Mouse (Mus musculus) intestine, embryonic 15.5 days (tissue): ENCODE measurements around the gene Slc29a2. TPM values are rescaled to one million over a fixed set of nuclear protein-coding genes. Genes with fewer than 3 reads are reported as not detected.

Source experiments
- ATAC-seq: fragments of 200-750 bp; cut with Nextera tagmentation; 2 replicates; pipeline ENCODE4 v1.8.0; 2017; ENCODE audit warnings: moderate TSS enrichment, moderate library complexity
- H3K27ac ChIP-seq: fragments of 300-500 bp; sonication (generic); 2 replicates; pipeline ENCODE4 v1.5.1; 2015; ENCODE audit warnings: mild to moderate bottlenecking, inconsistent platforms
- H3K27me3 ChIP-seq: fragments of 300-500 bp; sonication (generic); replicated peaks from 2 replicates; pipeline ENCODE4 v1.6.1; 2015; ENCODE audit warnings: inconsistent platforms
- H3K36me3 ChIP-seq: fragments of 300-500 bp; sonication (generic); 2 replicates; pipeline ENCODE4 v1.6.1; 2015; ENCODE audit warnings: inconsistent platforms
- H3K4me1 ChIP-seq: fragments of 300-500 bp; sonication (generic); replicated peaks from 2 replicates; pipeline ENCODE4 v1.6.1; 2015; ENCODE audit warnings: inconsistent platforms
- H3K4me2 ChIP-seq: fragments of 300-500 bp; sonication (generic); replicated peaks from 2 replicates; pipeline ENCODE4 v1.6.1; 2015; ENCODE audit warnings: mild to moderate bottlenecking, inconsistent platforms
- H3K4me3 ChIP-seq: fragments of 300-500 bp; sonication (generic); replicated peaks from 2 replicates; pipeline ENCODE4 v1.5.1; 2015; ENCODE audit warnings: inconsistent platforms
- H3K9ac ChIP-seq: fragments of 300-500 bp; sonication (generic); 2 replicates; pipeline ENCODE4 v1.6.1; 2015; ENCODE audit warnings: inconsistent platforms
- H3K9me3 ChIP-seq: fragments of 300-500 bp; sonication (generic); 2 replicates; pipeline ENCODE4 v1.6.1; 2016; ENCODE audit warnings: inconsistent platforms
- WGBS: fragments of 180-500 bp; shearing (Covaris S2); methylation state at CpG from one replicate; pipeline ENCODE4 v1.1.7; 2015; 5-methylcytosine and 5-hydroxymethylcytosine counted together
- polyA plus RNA-seq: library from polyadenylated mRNA; unstranded; fragments of >200 nt; fragmentation: Nextera tagmentation; extraction: Ambion mirVana; gene quantifications from 2 replicates; pipeline ENCODE4 v1.2.1, GENCODE M21; 2015

The Slc29a2 gene
- polyA plus RNA-seq, 1 experiment from 2014 or later, result 4.6 TPM

GRCm38 (mm10) chr19:5079279-5079678, 55.6 kb downstream of the Slc29a2 start:
- Histone ChIP-seq H3K4me1 (no peaks in the 10 kb centered on the region), H3K9me3 (no peaks in the 10 kb centered on the region), H3K36me3 (no peaks in the 10 kb centered on the region), H3K9ac (no peak overlapping the region), H3K27me3 (peaks cover 41% of the 10 kb centered on the region), H3K4me2 (no peak overlapping the region), H3K4me3 (no peak overlapping the region), H3K27ac (no peak overlapping the region)
- no peak for ATAC-seq
- 95% methylated on average over 1 of the region's 1 CpGs for WGBS

Other genes starting within 250 kb of the Slc29a2 start
- 43.8 and 51.0 TPM in 2 replicates for gene Rbm4, start 230.0 kb upstream of the Slc29a2 start, polyA plus RNA-seq
- gene Gm21992, start 212.2 kb upstream of the Slc29a2 start, polyA plus RNA-seq, result 32.4 and 35.3 TPM in 2 replicates
- gene Rbm14, start 212.2 kb upstream of the Slc29a2 start, polyA plus RNA-seq, result 73.6 and 80.0 TPM in 2 replicates
- gene Ccs, start 184.5 kb upstream of the Slc29a2 start, polyA plus RNA-seq, result 51.3 and 56.7 TPM in 2 replicates
- gene Ccdc87, start 184.5 kb upstream of the Slc29a2 start, polyA plus RNA-seq, result not detected in 2 replicates
- gene Ctsf, start 168.7 kb upstream of the Slc29a2 start, polyA plus RNA-seq, result 25.2 and 26.3 TPM in 2 replicates
- 1.2 and 1.7 TPM in 2 replicates for gene Actn3, start 146.0 kb upstream of the Slc29a2 start, polyA plus RNA-seq
- 9.8 and 10.3 TPM in 2 replicates for gene Zdhhc24, start 145.2 kb upstream of the Slc29a2 start, polyA plus RNA-seq
- gene Bbs1, start 117.2 kb upstream of the Slc29a2 start, polyA plus RNA-seq, result 2.3 TPM in 2 replicates
- gene Dpp3, start 95.6 kb upstream of the Slc29a2 start, polyA plus RNA-seq, result 126 and 135 TPM in 2 replicates
- 2.0 and 2.4 TPM in 2 replicates for gene Peli3, start 80.7 kb upstream of the Slc29a2 start, polyA plus RNA-seq
- gene Mrpl11, start 61.7 kb upstream of the Slc29a2 start, polyA plus RNA-seq, result 102 and 116 TPM in 2 replicates
- 0.21 and 0.24 TPM in 2 replicates for gene Npas4, start 33.5 kb upstream of the Slc29a2 start, polyA plus RNA-seq
- gene B4gat1, start 15.0 kb downstream of the Slc29a2 start, polyA plus RNA-seq, result 36.1 and 36.2 TPM in 2 replicates
- 2.4 and 2.8 TPM in 2 replicates for gene AC124502.3, start 15.0 kb downstream of the Slc29a2 start, polyA plus RNA-seq
- gene Brms1, start 17.5 kb downstream of the Slc29a2 start, polyA plus RNA-seq, result 37.5 and 44.7 TPM in 2 replicates
- gene Rin1, start 26.6 kb downstream of the Slc29a2 start, polyA plus RNA-seq, result 2.7 and 3.9 TPM in 2 replicates
- gene Cd248, start 44.2 kb downstream of the Slc29a2 start, polyA plus RNA-seq, result 47.7 and 48.0 TPM in 2 replicates
- gene Tmem151a, start 61.7 kb downstream of the Slc29a2 start, polyA plus RNA-seq, result 5.6 and 6.5 TPM in 2 replicates
- gene Yif1a, start 64.7 kb downstream of the Slc29a2 start, polyA plus RNA-seq, result 109 and 126 TPM in 2 replicates
- gene Cnih2, start 74.7 kb downstream of the Slc29a2 start, polyA plus RNA-seq, result 12.7 and 13.4 TPM in 2 replicates
- gene Rab1b, start 83.2 kb downstream of the Slc29a2 start, polyA plus RNA-seq, result 216 and 223 TPM in 2 replicates
- gene Klc2, start 94.7 kb downstream of the Slc29a2 start, polyA plus RNA-seq, result 12.1 and 16.6 TPM in 2 replicates
- gene Pacs1, start 249.3 kb downstream of the Slc29a2 start, polyA plus RNA-seq, result 15.6 and 15.8 TPM in 2 replicates